9 mouse cellular contexts compared by ENCODE assay signal in the genomic region with DNA sequence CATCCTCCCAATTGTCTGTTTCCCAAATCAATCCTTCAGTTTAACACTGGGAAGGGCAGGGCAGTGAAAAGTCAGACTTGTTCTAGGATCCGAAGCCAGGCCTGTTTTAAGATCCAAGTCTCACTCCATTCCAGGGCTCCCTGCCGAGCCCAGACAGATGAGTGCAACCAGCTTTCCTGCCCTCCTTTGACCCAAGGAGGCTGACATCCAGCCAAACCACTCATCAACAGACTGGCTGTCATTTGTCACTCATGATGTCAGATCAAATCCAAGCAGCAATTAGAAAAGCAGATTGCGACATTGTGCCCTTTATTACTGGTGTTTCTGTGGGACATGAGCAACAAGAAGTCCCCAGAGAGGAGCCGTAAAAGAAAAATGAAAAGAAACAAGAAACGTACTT.
DNase-seq lines count a peak whose midpoint lies in the region; ATAC-seq and TF ChIP-seq lines count a peak whose summit lies in the region.
"Had no signal": no experiment of that assay in that cellular context is flagged by ENCODE, and none has a peak within 500 bp of the region (broad histone marks: within the 10 kb centered on the region; RNA-seq: fewer than 3 reads in every experiment).

No protein-coding gene starts in this region.

- peak; percentile 8 to 21 for DNase-seq in spleen, postnatal 4 days (ENCODE audit: low spot score in 2 of 2)
- no peak for DNase-seq in spleen, adult 18-20 months
- DNase-seq in gastrocnemius, adult 8-10 months (ENCODE audit: low spot score in 2 of 2), result peak; percentile 45 to 76
- peak; percentile 44 for DNase-seq in kidney, postnatal 10 days
- DNase-seq in skeletal muscle tissue, adult 2 months (ENCODE audit: low read depth, low spot score), result peak; percentile 88
- DNase-seq in hindbrain, postnatal 0 days (ENCODE audit: low spot score), result no peak
- no peak for DNase-seq in layer of hippocampus, adult 8-10 months (ENCODE audit: low spot score in 2 of 2)

- 57% methylated on average over 5 of the region's 5 CpGs for WGBS in hindbrain, embryonic 12.5 days
- 57% methylated on average over 5 of the region's 5 CpGs for WGBS in hindbrain, postnatal 0 days

- no peaks in the 10 kb centered on the region for H3K9me3 ChIP-seq in hindbrain, embryonic 12.5 days (replicated peaks)
- H3K9me3 ChIP-seq in hindbrain, postnatal 0 days (ENCODE audit: low read length), result no peaks in the 10 kb centered on the region
- H3K9me3 ChIP-seq: G1E had no signal

- H3K4me1 ChIP-seq in hindbrain, embryonic 12.5 days, result peaks cover 7% of the 10 kb centered on the region; the same call in 1 of the 2 replicates
- no peaks in the 10 kb centered on the region for H3K4me1 ChIP-seq in hindbrain, postnatal 0 days (ENCODE audit: insufficient read depth, low read length)

- H3K27me3 ChIP-seq in hindbrain, embryonic 12.5 days, result no peaks in the 10 kb centered on the region
- no peaks in the 10 kb centered on the region for H3K27me3 ChIP-seq in hindbrain, postnatal 0 days (ENCODE audit: insufficient read depth, low read length)

- no peak for TF ChIP-seq CTCF in hindbrain, postnatal 0 days (IDR thresholded peaks at IDR 0.05; ENCODE audit: low read depth)

- H3K36me3 ChIP-seq in hindbrain, embryonic 12.5 days, result no peaks in the 10 kb centered on the region
- H3K36me3 ChIP-seq in hindbrain, postnatal 0 days (ENCODE audit: insufficient read depth, low read length), result no peaks in the 10 kb centered on the region
- H3K36me3 ChIP-seq: G1E had no signal

- no peak for ATAC-seq in hindbrain, embryonic 12.5 days (ENCODE audit: low FRiP score)
- ATAC-seq in hindbrain, postnatal 0 days, result no peak

- H3K27ac ChIP-seq in hindbrain, embryonic 12.5 days, result no peak overlapping the region
- H3K27ac ChIP-seq in hindbrain, postnatal 0 days, result no peak overlapping the region

- H3K9ac ChIP-seq in hindbrain, embryonic 12.5 days, result no peak overlapping the region
- H3K9ac ChIP-seq in hindbrain, postnatal 0 days (replicated peaks; ENCODE audit: low read length), result no peak overlapping the region

- no peak overlapping the region for H3K4me3 ChIP-seq in hindbrain, embryonic 12.5 days
- H3K4me3 ChIP-seq in hindbrain, postnatal 0 days (ENCODE audit: low read length), result no peak overlapping the region

- no peak overlapping the region for H3K4me2 ChIP-seq in hindbrain, embryonic 12.5 days (replicated peaks)
- no peak overlapping the region for H3K4me2 ChIP-seq in hindbrain, postnatal 0 days (ENCODE audit: low read depth, low read length)

Comparison
In these comparisons a context has a peak if more than half of its experiments do, and no peak if none do; other contexts are left out.
1. DNase-seq: peak in spleen, postnatal 4 days (2 of 2), gastrocnemius, adult 8-10 months (2 of 2), kidney, postnatal 10 days (single experiment) and skeletal muscle tissue, adult 2 months (single experiment); none in spleen, adult 18-20 months (0 of 2), hindbrain, postnatal 0 days (single experiment) and layer of hippocampus, adult 8-10 months (0 of 2).